Mouse (Mus musculus) gastrocnemius, adult 2 months (tissue): ENCODE results near the gene Lama2. TPM values are rescaled to one million over a fixed set of nuclear protein-coding genes. Genes with fewer than 3 reads are reported as not detected.
"Not testable (repeated sequence)": the region's sequence is repeated elsewhere in the genome, so short reads cannot be mapped to it uniquely, and the experiment has no call there.

ENCODE experiments used
- DNase-seq: peaks from one replicate; pipeline ENCODE4 v3.0.0; 2022
- H3K27ac ChIP-seq: fragments of 200-600 bp; 2 replicates; pipeline ENCODE4 v1.8.1; 2022; ENCODE audit warnings: mild to moderate bottlenecking
- H3K4me3 ChIP-seq: fragments of 200-600 bp; 2 replicates; pipeline ENCODE4 v1.8.1; 2022; ENCODE audit warnings: mild to moderate bottlenecking, moderate library complexity
- CTCF ChIP-seq: fragments of 200-600 bp; IDR thresholded peaks from 2 replicates; pipeline ENCODE4 v1.8.1; 2022; ENCODE audit warnings: antibody characterized with exemption, mild to moderate bottlenecking, moderate library complexity
- intact Hi-C: fragments of 180-260 bp; cut with DNase I; formaldehyde crosslinking; loops from one replicate; pipeline ENCODE4 v1.15.1; 2025
- total RNA-seq, 2 experiments: library from RNA; stranded (reverse); gene quantifications; 2 replicates each; pipeline ENCODE4 v1.2.3; 2021

Gene Lama2
- total RNA-seq, 2 experiments from 2014 or later = 46.0 to 56.1 TPM

DNA sequence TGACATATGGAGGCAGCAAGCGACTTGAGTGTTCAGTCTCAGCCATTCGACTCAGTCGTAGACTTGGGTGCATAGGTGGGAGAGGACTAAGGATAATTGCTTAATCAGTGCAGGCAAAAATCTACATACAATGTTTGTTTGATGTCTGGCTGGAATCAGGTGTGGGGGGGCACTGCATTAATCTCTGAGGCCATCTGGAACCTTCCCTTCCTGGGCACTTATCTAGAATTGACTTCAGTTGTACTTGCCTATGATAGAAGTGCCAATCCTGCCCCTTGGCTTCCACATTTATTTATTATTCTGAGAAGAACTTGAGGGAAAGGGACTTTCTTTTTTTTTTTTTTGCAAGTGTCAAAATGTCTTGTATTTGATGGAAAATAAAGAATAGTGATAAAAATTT, 644.2 kb downstream of the Lama2 start:
- H3K4me3 ChIP-seq = no peak overlapping the region
- no peak overlapping the region for H3K27ac ChIP-seq
- DNase-seq = no peak
- intact Hi-C loops = no loop called here
- no peak for TF ChIP-seq CTCF

GRCm38 (mm10) chr10:26974224-26974623, 645.3 kb downstream of the Lama2 start:
- no peak for TF ChIP-seq CTCF
- no peak for DNase-seq
- Histone ChIP-seq H3K4me3 (no peak overlapping the region), H3K27ac (no peak overlapping the region)
- intact Hi-C loops = no loop called here

GRCm38 (mm10) chr10:26973575-26973974, 646.0 kb downstream of the Lama2 start:
- DNase-seq = no peak
- TF ChIP-seq CTCF = no peak
- intact Hi-C loops = no loop called here
- H3K4me3 ChIP-seq = no peak overlapping the region
- H3K27ac ChIP-seq = no peak overlapping the region

DNA sequence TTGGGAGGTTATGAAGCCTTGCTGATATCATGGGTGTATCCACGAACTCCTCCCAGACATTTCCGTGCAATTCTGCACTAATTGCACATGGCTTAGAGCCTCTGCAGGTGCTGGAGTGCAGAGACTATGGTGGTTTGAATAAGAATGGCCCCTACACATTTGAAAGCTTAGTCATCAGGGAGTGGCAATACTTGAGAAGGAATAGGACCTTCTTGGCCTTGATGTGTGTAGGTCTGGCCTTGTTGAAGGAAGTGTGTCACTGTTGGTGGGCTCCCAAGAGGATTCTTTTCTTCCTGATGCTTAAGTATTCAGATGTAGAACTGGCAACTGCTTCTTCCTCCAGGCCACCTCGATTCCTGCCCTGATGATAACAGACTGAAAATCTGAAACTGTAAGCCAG, 661.0 kb downstream of the Lama2 start:
- DNase-seq = no peak
- Histone ChIP-seq H3K27ac (no peak overlapping the region), H3K4me3 (no peak overlapping the region)
- intact Hi-C loops = no loop called here
- no peak for TF ChIP-seq CTCF

- no peak overlapping the region for H3K27ac ChIP-seq
- intact Hi-C loops = no loop called here
- no peak overlapping the region for H3K4me3 ChIP-seq
- DNase-seq = no peak
- TF ChIP-seq CTCF = no peak
Measured at GRCm38 (mm10) chr10:26950448-26950847, 669.1 kb downstream of the Lama2 start.

DNA sequence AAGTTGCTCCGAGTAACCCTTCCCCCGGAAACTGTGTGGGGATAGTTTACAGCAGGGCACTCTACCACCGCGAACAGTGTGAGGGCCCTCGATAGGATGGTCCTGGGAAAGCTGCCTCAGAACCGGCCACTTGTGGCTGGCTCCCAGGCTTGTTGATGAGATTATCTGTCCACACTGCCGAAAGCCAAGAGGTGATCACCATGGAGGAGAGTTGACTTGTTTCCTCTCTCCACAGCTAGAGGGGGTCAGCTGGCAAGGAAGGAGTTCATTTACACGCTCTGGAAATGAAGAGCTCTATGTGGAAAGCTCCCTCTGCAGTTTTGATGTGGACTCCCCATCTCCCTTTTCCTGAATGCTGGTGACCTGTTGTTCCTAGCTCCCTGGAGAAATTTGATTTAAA, 669.9 kb downstream of the Lama2 start:
- DNase-seq = no peak
- Histone ChIP-seq H3K4me3 (no peak overlapping the region), H3K27ac (no peak overlapping the region)
- intact Hi-C loops = no loop called here
- TF ChIP-seq CTCF = no peak

GRCm38 (mm10) chr10:26948331-26948730, 671.2 kb downstream of the Lama2 start:
- intact Hi-C loops = no loop called here
- H3K27ac ChIP-seq = no peak overlapping the region
- TF ChIP-seq CTCF = no peak

DNA sequence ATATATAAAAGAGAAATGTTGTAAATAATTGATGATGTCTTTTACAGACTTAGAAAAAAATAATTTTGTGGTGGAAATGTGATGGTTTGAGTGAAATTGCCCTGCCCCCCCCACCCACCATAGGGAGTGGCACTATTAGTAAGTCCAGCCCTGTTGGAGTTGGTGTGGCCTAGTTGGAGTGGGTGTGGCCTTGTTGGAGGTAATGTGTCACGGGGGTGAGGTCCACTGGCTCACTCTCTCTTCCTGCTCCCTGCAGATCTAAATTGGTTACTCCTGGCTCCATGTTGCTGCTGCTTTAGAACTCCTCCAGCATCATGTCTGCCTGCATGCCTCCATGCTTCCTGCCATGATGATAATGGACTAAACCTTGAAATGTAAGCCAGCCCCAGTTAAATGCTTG, 680.0 kb downstream of the Lama2 start:
- no peak for TF ChIP-seq CTCF
- intact Hi-C loops = no loop called here
- Histone ChIP-seq H3K4me3 (no peak overlapping the region), H3K27ac (no peak overlapping the region)
- no peak for DNase-seq

More at GRCm38 (mm10) chr10:26948331-26948730, 671.2 kb downstream of the Lama2 start:
- H3K4me3 ChIP-seq = no peak overlapping the region
- no peak for DNase-seq

- H3K27ac ChIP-seq, intact Hi-C loops, H3K4me3 ChIP-seq, DNase-seq: not testable (repeated sequence)
Measured at GRCm38 (mm10) chr10:26938464-26938863, 681.1 kb downstream of the Lama2 start.

DNA sequence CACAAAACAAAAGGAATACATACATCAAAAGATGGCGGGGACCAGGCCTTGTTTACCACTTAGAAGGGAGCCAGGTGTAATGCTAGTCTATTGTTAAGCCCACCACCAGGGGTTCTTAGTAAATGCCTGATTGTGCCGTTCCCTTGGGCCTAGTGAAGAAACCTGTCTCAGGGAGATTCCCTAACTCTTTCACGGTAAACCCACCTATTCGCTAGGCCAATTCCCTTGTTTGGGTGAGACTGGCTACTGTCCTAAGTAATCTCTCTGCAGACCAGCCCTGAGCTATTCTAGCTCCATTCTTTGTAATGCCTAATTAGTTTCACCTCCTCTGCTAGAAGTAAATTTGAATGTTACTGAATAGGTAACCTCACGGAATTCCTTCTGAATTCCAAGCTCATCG, 683.5 kb downstream of the Lama2 start:
- intact Hi-C loops, H3K4me3 ChIP-seq, DNase-seq, H3K27ac ChIP-seq: not testable (repeated sequence)
